Mouse (Mus musculus): ENCODE measurements around the gene Samd7. TPM values are rescaled to one million over a fixed set of nuclear protein-coding genes. Genes with fewer than 3 reads are reported as not detected.
"Not testable (repeated sequence)": the region's sequence is repeated elsewhere in the genome, so short reads cannot be mapped to it uniquely, and the experiment has no call there.

The Samd7 gene
- total RNA-seq (2021): not detected
- long read RNA-seq, experiment 1: 0 reads
- long read RNA-seq, experiment 2: 0 reads

DNA sequence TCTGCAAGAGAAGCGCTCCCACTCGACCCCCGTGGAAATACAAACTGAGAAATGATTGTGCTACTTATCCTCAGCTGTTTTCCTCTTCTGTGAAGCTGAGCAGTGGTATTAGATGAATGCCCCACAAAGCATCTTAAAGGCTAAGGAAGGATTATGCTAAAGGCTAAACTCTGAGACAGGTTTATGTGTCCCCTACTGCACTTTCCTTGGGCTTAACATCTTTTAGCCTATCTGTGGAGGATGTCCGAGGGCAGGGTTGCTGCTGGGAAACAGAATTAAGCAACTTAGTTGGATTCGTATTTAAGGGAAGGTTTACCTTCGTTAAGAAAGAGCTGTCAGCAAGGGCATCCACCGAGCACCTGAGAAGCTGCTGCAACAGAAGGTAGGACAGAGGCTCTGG lies at the start of gene Samd7:
TSS of gene Samd7 (plus strand) at position 288 of the 400 bp plus-strand sequence.
- no peak for DNase-seq
- no peak for TF ChIP-seq CTCF (IDR thresholded peaks at IDR 0.05)
- intact Hi-C loops (cut with DNase I): no loop called here
- Histone ChIP-seq H3K4me3 (no peak within 1 kb of the TSS), H3K27ac (no peak within 1 kb of the TSS)

DNA sequence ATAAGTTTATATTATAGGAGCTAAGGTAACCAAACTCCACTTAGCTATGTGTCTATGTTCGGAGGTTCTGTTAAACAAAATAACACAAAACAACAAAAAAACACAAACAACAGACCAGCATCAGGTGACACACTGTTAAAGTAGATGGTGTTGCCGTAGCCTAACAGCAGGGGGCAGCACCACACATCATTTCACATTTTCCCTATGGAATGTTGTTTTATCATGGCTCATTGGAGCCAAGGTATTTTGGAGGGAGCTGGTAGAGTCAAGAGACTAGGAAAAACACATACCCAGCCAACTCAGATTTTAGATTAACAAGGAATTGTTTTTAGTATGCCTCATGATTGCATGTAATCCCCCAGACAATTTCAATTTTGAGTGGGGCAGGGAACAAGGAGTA lies 49.7 kb upstream of the Samd7 start:
- Histone ChIP-seq H3K4me3 (no peak overlapping the region), H3K27ac (no peak overlapping the region)
- TF ChIP-seq CTCF (IDR thresholded peaks at IDR 0.05): peak; percentile 82
- intact Hi-C loops (cut with DNase I): loop anchor here (2.0 to 10.0 kb wide), 3 partner anchors 96 to 278 kb away; partner anchors contain the start of gene Sec62
- DNase-seq: peak; percentile 50

DNA sequence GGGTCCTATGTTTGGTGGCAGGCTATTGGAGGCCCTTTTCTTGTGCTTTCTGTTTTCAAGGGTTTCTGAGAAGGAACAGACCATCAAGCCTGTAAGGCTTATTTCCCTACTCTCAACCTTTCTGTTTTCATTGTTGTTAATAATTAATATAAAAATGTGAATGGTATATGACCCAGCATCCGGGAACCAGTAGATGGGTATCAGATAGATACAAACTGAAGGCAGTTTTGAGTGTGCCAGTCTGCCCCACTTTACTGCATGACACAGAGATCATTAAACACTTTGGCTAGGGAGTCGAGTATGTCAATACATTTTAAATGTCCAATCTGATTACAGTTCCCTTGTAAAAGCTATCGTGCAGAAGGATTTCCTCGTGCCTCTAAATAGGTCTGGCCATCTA lies 48.2 kb upstream of the Samd7 start:
- Histone ChIP-seq H3K4me3 (no peak overlapping the region), H3K27ac (no peak overlapping the region)
- no peak for DNase-seq
- intact Hi-C loops (cut with DNase I): loop anchor here (2.0 to 10.0 kb wide), 3 partner anchors 95 to 277 kb away; partner anchors contain the start of gene Sec62
- TF ChIP-seq CTCF (IDR thresholded peaks at IDR 0.05): no peak

DNA sequence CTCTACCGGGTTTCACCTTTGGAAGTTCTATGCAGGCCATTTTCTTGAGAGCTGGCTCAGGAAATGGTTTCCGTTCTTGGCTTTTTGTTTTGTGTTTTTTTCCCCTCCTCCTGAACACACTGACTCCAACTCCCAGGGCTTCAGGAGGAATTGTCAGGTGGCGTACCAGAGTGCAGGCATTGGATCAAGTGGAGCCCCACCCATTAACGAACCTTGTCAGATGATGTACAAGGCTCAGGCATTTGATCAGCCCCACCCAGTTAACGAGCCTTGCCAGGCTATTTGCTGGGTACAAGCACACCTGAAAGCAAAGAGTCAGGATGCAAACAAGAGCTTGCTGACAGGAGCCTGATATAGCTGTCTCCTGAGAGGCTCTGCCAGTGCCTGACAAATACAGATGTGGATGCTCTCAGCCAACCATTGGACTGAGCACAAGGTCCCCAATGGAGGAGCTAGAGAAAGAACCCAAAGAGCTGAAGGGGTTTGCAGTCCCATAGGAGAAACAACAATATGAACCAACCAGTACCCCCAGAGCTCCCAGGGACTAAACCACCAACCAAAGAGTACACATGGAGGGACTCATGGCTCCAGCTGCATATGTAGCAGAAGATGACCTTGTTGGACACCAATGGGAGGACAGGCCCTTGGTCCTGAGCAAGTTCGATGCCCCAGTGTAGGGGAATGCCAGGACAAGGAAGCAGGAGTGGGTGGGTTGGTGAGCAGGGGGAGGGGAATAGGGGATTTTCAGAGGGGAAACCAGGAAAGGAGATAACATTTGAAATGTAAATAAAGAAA lies 46.2 kb upstream of the Samd7 start, which contains the start of gene Lrrc31:
TSS of gene Lrrc31 (minus strand) at position 133 of the 795 bp plus-strand sequence.
- not testable (repeated sequence) for H3K4me3 ChIP-seq, DNase-seq, H3K27ac ChIP-seq
- intact Hi-C loops (cut with DNase I): loop anchor here (10.0 kb wide), 1 partner anchor 195 kb away; no protein-coding TSS in a partner anchor

DNA sequence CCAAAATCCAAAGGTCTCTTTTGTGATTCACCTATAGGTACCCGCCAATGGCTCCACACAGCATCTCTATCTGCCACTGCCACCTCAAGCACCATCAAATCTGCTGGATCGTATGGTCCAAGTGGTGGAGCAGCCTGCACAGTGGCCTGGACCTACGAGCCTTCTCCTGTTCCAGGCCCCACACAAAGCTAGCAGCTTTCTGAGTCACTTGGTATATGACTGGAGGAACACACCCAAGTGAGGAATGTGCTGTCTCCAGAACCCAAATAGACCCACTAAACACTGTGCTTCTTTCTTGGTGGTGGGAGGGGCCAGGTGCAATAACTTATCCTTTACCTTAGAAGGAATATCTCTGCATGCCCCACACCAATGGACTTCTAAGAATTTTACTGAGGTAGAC lies 40.1 kb upstream of the Samd7 start:
- no peak overlapping the region for H3K27ac ChIP-seq
- intact Hi-C loops (cut with DNase I): no loop called here
- TF ChIP-seq CTCF (IDR thresholded peaks at IDR 0.05): no peak
- DNase-seq: no peak
- H3K4me3 ChIP-seq: no peak overlapping the region

DNA sequence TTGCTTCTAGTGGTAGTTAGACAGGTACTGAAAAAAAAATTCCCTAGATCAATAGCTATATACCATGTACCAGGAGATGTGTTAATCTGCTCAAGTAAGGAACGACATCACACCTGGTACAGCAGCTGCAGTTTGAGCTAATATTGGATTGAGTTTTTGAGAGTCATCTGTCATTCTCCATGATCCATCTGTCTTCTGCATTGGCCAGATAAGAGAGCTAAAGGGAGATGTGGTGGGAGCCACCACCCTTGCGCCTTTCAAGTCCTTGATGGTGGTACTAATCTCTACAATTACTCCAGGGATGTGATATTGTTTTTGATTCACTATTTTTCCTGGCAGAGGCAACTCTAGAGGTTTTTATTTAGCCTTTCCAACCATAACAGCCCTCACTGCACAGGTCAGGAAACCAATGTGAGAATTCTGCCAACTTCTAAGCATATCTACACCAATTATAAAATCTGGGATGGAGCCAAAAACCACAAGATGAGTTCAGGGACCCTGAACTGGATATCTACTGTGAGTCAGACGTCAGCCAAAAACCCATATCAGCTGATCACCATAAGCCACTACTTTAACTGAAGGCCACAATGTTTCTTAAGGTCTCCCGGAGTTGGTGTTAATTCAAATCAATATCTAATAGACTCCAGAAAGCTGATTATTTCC lies 39.3 kb upstream of the Samd7 start:
- no peak overlapping the region for H3K4me3 ChIP-seq
- TF ChIP-seq CTCF (IDR thresholded peaks at IDR 0.05): no peak
- DNase-seq: no peak
- intact Hi-C loops (cut with DNase I): no loop called here
- H3K27ac ChIP-seq: no peak overlapping the region

DNA sequence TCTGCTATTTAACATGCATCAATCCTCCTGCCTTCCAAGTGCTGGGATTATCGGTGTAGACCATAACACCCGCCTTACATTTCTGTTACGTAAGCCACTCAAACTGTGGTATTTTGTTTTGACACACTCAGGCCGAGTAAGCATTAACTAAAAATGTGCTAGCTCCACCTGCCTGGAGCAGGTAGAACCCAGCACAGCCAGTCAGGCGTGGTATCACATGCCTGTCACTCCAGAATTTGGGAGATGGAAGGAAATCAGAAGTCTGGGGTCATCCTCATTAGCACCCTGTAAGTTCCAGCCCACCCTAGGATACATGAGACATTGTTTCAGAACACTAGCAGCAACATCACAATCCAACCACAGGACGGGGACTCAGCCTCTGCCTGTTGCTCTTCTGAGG lies 35.9 kb upstream of the Samd7 start:
- DNase-seq: no peak
- TF ChIP-seq CTCF (IDR thresholded peaks at IDR 0.05): no peak
- intact Hi-C loops (cut with DNase I): no loop called here
- no peak overlapping the region for H3K27ac ChIP-seq
- no peak overlapping the region for H3K4me3 ChIP-seq

DNA sequence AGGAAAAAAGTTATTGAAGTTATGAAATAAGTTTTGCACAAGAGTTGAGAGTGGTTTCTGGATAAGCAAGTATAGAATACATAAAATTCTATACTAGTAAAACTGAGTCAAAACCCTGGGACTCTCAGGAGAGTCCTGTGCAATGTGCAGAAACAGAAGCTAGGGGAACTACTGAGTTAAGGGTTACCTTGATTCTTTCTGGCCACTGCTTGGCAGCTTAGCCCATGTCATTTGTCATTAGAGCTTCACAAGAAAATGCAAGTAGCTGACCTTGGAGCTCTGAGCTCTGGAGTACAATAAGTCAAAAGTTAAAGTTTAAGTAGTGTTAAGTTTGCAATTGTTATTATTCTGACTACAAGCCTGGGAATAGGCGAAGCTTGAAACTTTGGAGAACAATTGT lies 32.8 kb upstream of the Samd7 start:
- no peak for TF ChIP-seq CTCF (IDR thresholded peaks at IDR 0.05)
- intact Hi-C loops (cut with DNase I): no loop called here
- H3K27ac ChIP-seq: no peak overlapping the region
- H3K4me3 ChIP-seq: no peak overlapping the region
- DNase-seq: no peak

DNA sequence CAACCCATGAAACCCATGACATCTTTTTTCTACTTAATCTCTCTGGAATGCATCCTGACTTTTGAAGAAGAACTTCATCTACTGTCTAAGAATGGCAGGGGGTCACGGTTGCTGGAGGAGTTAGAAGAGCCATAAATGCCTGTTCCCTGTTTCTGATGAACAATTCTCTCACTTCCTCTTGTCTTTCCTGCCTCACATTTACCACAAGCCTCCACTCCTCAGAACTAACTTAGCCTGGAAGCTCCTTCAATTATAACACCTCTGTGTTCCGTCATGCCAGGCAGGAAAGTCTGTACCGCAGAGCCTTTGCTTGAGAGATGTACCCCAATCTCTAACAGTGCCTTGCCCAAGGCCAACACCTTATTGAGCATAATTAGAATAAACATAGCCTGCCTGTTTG lies 27.4 kb upstream of the Samd7 start:
- no peak overlapping the region for H3K4me3 ChIP-seq
- no peak for DNase-seq
- no peak for TF ChIP-seq CTCF (IDR thresholded peaks at IDR 0.05)
- H3K27ac ChIP-seq: no peak overlapping the region
- intact Hi-C loops (cut with DNase I): no loop called here

GRCm38 (mm10) chr3:30722036-30722435 lies 24.1 kb upstream of the Samd7 start:
- H3K4me3 ChIP-seq: no peak overlapping the region
- no peak for TF ChIP-seq CTCF (IDR thresholded peaks at IDR 0.05)
- no peak overlapping the region for H3K27ac ChIP-seq
- intact Hi-C loops (cut with DNase I): loop anchor here (5.0 kb wide), 1 partner anchor 70 kb away; the partner anchor contains the start of gene Sec62
- DNase-seq: no peak

- TF ChIP-seq CTCF (IDR thresholded peaks at IDR 0.05): no peak
- no peak overlapping the region for H3K27ac ChIP-seq
- no peak overlapping the region for H3K4me3 ChIP-seq
- intact Hi-C loops (cut with DNase I): loop anchor here (5.0 kb wide), 1 partner anchor 70 kb away; the partner anchor contains the start of gene Sec62
- DNase-seq: no peak
Observed at GRCm38 (mm10) chr3:30722461-30722860, 23.6 kb upstream of the Samd7 start.

GRCm38 (mm10) chr3:30723179-30723578 lies 22.9 kb upstream of the Samd7 start:
- H3K27ac ChIP-seq: no peak overlapping the region
- DNase-seq: peak; percentile 68
- no peak overlapping the region for H3K4me3 ChIP-seq
- intact Hi-C loops (cut with DNase I): loop anchor here (5.0 kb wide), 1 partner anchor 69 kb away; the partner anchor contains the start of gene Sec62
- no peak for TF ChIP-seq CTCF (IDR thresholded peaks at IDR 0.05)

All from gastrocnemius, adult 2 months (tissue).